Mouse (Mus musculus) small intestine, adult 2 months (tissue): ENCODE data around the gene Khdrbs1.
"Not testable (repeated sequence)": the region's sequence is repeated elsewhere in the genome, so short reads cannot be mapped to it uniquely, and the experiment has no call there.

Experiments used
- CTCF ChIP-seq: fragments of 200-500 bp; IDR thresholded peaks from 2 replicates; pipeline ENCODE4 v1.5.1; 2012; ENCODE audit warnings: low read depth, mild to moderate bottlenecking, control low read depth, inconsistent platforms, low read length, moderate library complexity, mixed read lengths; ENCODE audit not compliant: insufficient replicate concordance, insufficient read length; ENCODE audit errors: extremely low read depth
- POLR2A ChIP-seq: fragments of 200-500 bp; IDR thresholded peaks from 2 replicates; pipeline ENCODE4 v1.6.1; 2012; ENCODE audit warnings: low read depth, mild to moderate bottlenecking, control low read depth, inconsistent platforms, low read length, moderate library complexity

GRCm38 (mm10) chr4:129735485-129735884 lies 6.6 kb downstream of the Khdrbs1 start:
- TF ChIP-seq POLR2A, CTCF: not testable (repeated sequence)
